Mouse (Mus musculus): ENCODE results near the gene Csmd2. TPM values are rescaled to one million over a fixed set of nuclear protein-coding genes. Genes with fewer than 3 reads are reported as not detected.

The Csmd2 gene
- total and polyA plus RNA-seq, 3 experiments = 0.11 TPM; not detected in 2

GRCm38 (mm10) chr4:128371766-128372165 lies 384.1 kb downstream of the Csmd2 start:
- TF ChIP-seq TAL1 (conservative IDR thresholded peaks at IDR 0.05; ENCODE audit: low read depth, low read length) (no peak), CTCF (IDR thresholded peaks at IDR 0.05; ENCODE audit: low read depth, low read length) (no peak), GATA2 (IDR thresholded peaks at IDR 0.05; ENCODE audit: borderline replicate concordance, low read depth, low read length) (no peak), GATA1 (IDR thresholded peaks at IDR 0.05; ENCODE audit: borderline replicate concordance, low read length) (no peak), POLR2AphosphoS5 (IDR thresholded peaks at IDR 0.05; ENCODE audit: insufficient replicate concordance, low read depth, low read length) (no peak)
- DNase-seq (ENCODE audit: low spot score) = no peak
- Histone ChIP-seq H3K27me3 (ENCODE audit: insufficient read depth, low read length) (no peaks in the 10 kb centered on the region), H3K36me3 (replicated peaks) (no peaks in the 10 kb centered on the region), H3K4me3 (ENCODE audit: low read depth, low read length) (no peak overlapping the region), H3K4me1 (ENCODE audit: insufficient read depth, low read depth, low read length) (no peaks in the 10 kb centered on the region), H3K9me3 (replicated peaks) (peaks cover 83% of the 10 kb centered on the region)
- no peak for ATAC-seq (ENCODE audit: extremely low read depth, insufficient number of reproducible peaks, low FRiP score, poor library complexity, severe bottlenecking)

GRCm38 (mm10) chr4:128373196-128373595 lies 385.5 kb downstream of the Csmd2 start:
- DNase-seq (ENCODE audit: low spot score) (no peak), ATAC-seq (ENCODE audit: extremely low read depth, insufficient number of reproducible peaks, low FRiP score, poor library complexity, severe bottlenecking) (no peak)
- Histone ChIP-seq H3K4me3 (ENCODE audit: low read depth, low read length) (no peak overlapping the region; the same call in 1 of the 2 replicates), H3K4me1 (ENCODE audit: insufficient read depth, low read depth, low read length) (no peaks in the 10 kb centered on the region), H3K9me3 (replicated peaks) (peaks cover 75% of the 10 kb centered on the region), H3K27me3 (ENCODE audit: insufficient read depth, low read length) (no peaks in the 10 kb centered on the region), H3K36me3 (replicated peaks) (no peaks in the 10 kb centered on the region)
- TF ChIP-seq GATA2 (IDR thresholded peaks at IDR 0.05; ENCODE audit: borderline replicate concordance, low read depth, low read length) (no peak), TAL1 (conservative IDR thresholded peaks at IDR 0.05; ENCODE audit: low read depth, low read length) (no peak), GATA1 (IDR thresholded peaks at IDR 0.05; ENCODE audit: borderline replicate concordance, low read length) (no peak), CTCF (IDR thresholded peaks at IDR 0.05; ENCODE audit: low read depth, low read length) (no peak), POLR2AphosphoS5 (IDR thresholded peaks at IDR 0.05; ENCODE audit: insufficient replicate concordance, low read depth, low read length) (no peak)

GRCm38 (mm10) chr4:128374051-128374450 lies 386.4 kb downstream of the Csmd2 start:
- Histone ChIP-seq H3K27me3 (ENCODE audit: insufficient read depth, low read length) (no peaks in the 10 kb centered on the region), H3K9me3 (replicated peaks) (peaks cover 75% of the 10 kb centered on the region), H3K4me3 (ENCODE audit: low read depth, low read length) (no peak overlapping the region), H3K36me3 (replicated peaks) (no peaks in the 10 kb centered on the region), H3K4me1 (ENCODE audit: insufficient read depth, low read depth, low read length) (no peaks in the 10 kb centered on the region)
- ATAC-seq (ENCODE audit: extremely low read depth, insufficient number of reproducible peaks, low FRiP score, poor library complexity, severe bottlenecking) (no peak), DNase-seq (ENCODE audit: low spot score) (no peak)
- TF ChIP-seq GATA1 (IDR thresholded peaks at IDR 0.05; ENCODE audit: borderline replicate concordance, low read length) = no peak
- TF ChIP-seq CTCF (IDR thresholded peaks at IDR 0.05; ENCODE audit: low read depth, low read length) = no peak
- TF ChIP-seq TAL1 (conservative IDR thresholded peaks at IDR 0.05; ENCODE audit: low read depth, low read length) = no peak
- no peak for TF ChIP-seq GATA2 (IDR thresholded peaks at IDR 0.05; ENCODE audit: borderline replicate concordance, low read depth, low read length)
- no peak for TF ChIP-seq POLR2AphosphoS5 (IDR thresholded peaks at IDR 0.05; ENCODE audit: insufficient replicate concordance, low read depth, low read length)

GRCm38 (mm10) chr4:128378946-128379345 lies 391.3 kb downstream of the Csmd2 start:
- Histone ChIP-seq H3K4me3 (ENCODE audit: low read depth, low read length) (no peak overlapping the region), H3K36me3 (replicated peaks) (no peaks in the 10 kb centered on the region), H3K27me3 (ENCODE audit: insufficient read depth, low read length) (no peaks in the 10 kb centered on the region), H3K9me3 (replicated peaks) (peaks cover 71% of the 10 kb centered on the region), H3K4me1 (ENCODE audit: insufficient read depth, low read depth, low read length) (no peaks in the 10 kb centered on the region)
- DNase-seq (ENCODE audit: low spot score) = no peak
- TF ChIP-seq TAL1 (conservative IDR thresholded peaks at IDR 0.05; ENCODE audit: low read depth, low read length) (no peak), CTCF (IDR thresholded peaks at IDR 0.05; ENCODE audit: low read depth, low read length) (no peak), POLR2AphosphoS5 (IDR thresholded peaks at IDR 0.05; ENCODE audit: insufficient replicate concordance, low read depth, low read length) (no peak), GATA2 (IDR thresholded peaks at IDR 0.05; ENCODE audit: borderline replicate concordance, low read depth, low read length) (no peak), GATA1 (IDR thresholded peaks at IDR 0.05; ENCODE audit: borderline replicate concordance, low read length) (no peak)
- ATAC-seq (ENCODE audit: extremely low read depth, insufficient number of reproducible peaks, low FRiP score, poor library complexity, severe bottlenecking) = no peak

GRCm38 (mm10) chr4:128381331-128381730 lies 393.7 kb downstream of the Csmd2 start:
- Histone ChIP-seq H3K4me3 (ENCODE audit: low read depth, low read length) (no peak overlapping the region), H3K27me3 (ENCODE audit: insufficient read depth, low read length) (no peaks in the 10 kb centered on the region), H3K36me3 (replicated peaks) (no peaks in the 10 kb centered on the region), H3K4me1 (ENCODE audit: insufficient read depth, low read depth, low read length) (no peaks in the 10 kb centered on the region), H3K9me3 (replicated peaks) (peaks cover 72% of the 10 kb centered on the region)
- DNase-seq (ENCODE audit: low spot score) (no peak), ATAC-seq (ENCODE audit: extremely low read depth, insufficient number of reproducible peaks, low FRiP score, poor library complexity, severe bottlenecking) (no peak)
- TF ChIP-seq GATA2 (IDR thresholded peaks at IDR 0.05; ENCODE audit: borderline replicate concordance, low read depth, low read length) (no peak), CTCF (IDR thresholded peaks at IDR 0.05; ENCODE audit: low read depth, low read length) (no peak), POLR2AphosphoS5 (IDR thresholded peaks at IDR 0.05; ENCODE audit: insufficient replicate concordance, low read depth, low read length) (no peak), TAL1 (conservative IDR thresholded peaks at IDR 0.05; ENCODE audit: low read depth, low read length) (no peak), GATA1 (IDR thresholded peaks at IDR 0.05; ENCODE audit: borderline replicate concordance, low read length) (no peak)

GRCm38 (mm10) chr4:128383800-128384199 lies 396.1 kb downstream of the Csmd2 start:
- H3K27me3 ChIP-seq (ENCODE audit: insufficient read depth, low read length) = no peaks in the 10 kb centered on the region
- no peaks in the 10 kb centered on the region for H3K4me1 ChIP-seq (ENCODE audit: insufficient read depth, low read depth, low read length)
- H3K4me3 ChIP-seq (ENCODE audit: low read depth, low read length) = no peak overlapping the region
- peaks cover 78% of the 10 kb centered on the region for H3K9me3 ChIP-seq (replicated peaks)
- DNase-seq (ENCODE audit: low spot score) = no peak
- ATAC-seq (ENCODE audit: extremely low read depth, insufficient number of reproducible peaks, low FRiP score, poor library complexity, severe bottlenecking) = no peak
- TF ChIP-seq GATA1 (IDR thresholded peaks at IDR 0.05; ENCODE audit: borderline replicate concordance, low read length) (no peak), TAL1 (conservative IDR thresholded peaks at IDR 0.05; ENCODE audit: low read depth, low read length) (no peak), GATA2 (IDR thresholded peaks at IDR 0.05; ENCODE audit: borderline replicate concordance, low read depth, low read length) (no peak)
- no peaks in the 10 kb centered on the region for H3K36me3 ChIP-seq (replicated peaks)
